Mouse (Mus musculus) midbrain, embryonic 10.5 days (tissue): ENCODE results near the gene Morn3. TPM values are rescaled to one million over a fixed set of nuclear protein-coding genes. Genes with fewer than 3 reads are reported as not detected.

Experiments used
- DNase-seq: peaks from one replicate; pipeline ENCODE4 v3.0.0-alpha.2; 2017; ENCODE audit warnings: low spot score
- H3K27ac ChIP-seq: fragments of 300-500 bp; sonication (generic); replicated peaks from 2 replicates; pipeline ENCODE4 v1.5.1; 2016; ENCODE audit warnings: mild to moderate bottlenecking
- H3K27me3 ChIP-seq: fragments of 300-500 bp; sonication (generic); 2 replicates; pipeline ENCODE4 v1.6.1; 2016; ENCODE audit warnings: low read depth, mild to moderate bottlenecking; ENCODE audit not compliant: poor library complexity, severe bottlenecking
- H3K36me3 ChIP-seq: fragments of 300-500 bp; sonication (generic); 2 replicates; pipeline ENCODE4 v1.6.1; 2016; ENCODE audit warnings: mild to moderate bottlenecking, moderate library complexity
- H3K4me1 ChIP-seq: fragments of 300-500 bp; sonication (generic); 2 replicates; pipeline ENCODE4 v1.6.1; 2016
- H3K4me3 ChIP-seq: fragments of 300-500 bp; sonication (generic); 2 replicates; pipeline ENCODE4 v1.5.1; 2016; ENCODE audit warnings: mild to moderate bottlenecking, moderate library complexity
- H3K9me3 ChIP-seq: fragments of 300-500 bp; sonication (generic); replicated peaks from 2 replicates; pipeline ENCODE4 v1.6.1; 2016; ENCODE audit warnings: mild to moderate bottlenecking
- WGBS: fragments of 180-500 bp; shearing (Covaris S2); methylation state at CpG from one replicate; pipeline ENCODE4 v1.1.7; 2016; 5-methylcytosine and 5-hydroxymethylcytosine counted together
- polyA plus RNA-seq: library from polyadenylated mRNA; unstranded; fragments of >200 nt; fragmentation: Nextera tagmentation; extraction: Ambion mirVana; gene quantifications from 2 replicates; pipeline ENCODE4 v1.2.1, GENCODE M21; 2016

Gene Morn3
- polyA plus RNA-seq: 0.21 and 0.67 TPM in 2 replicates

GRCm38 (mm10) chr5:123046916-123047315 is at the start of gene Morn3:
Gene Morn3 (minus strand): TSS chr5:123047016.
- peaks cover 21% of the 10 kb centered on the region for H3K4me1 ChIP-seq
- H3K27me3 ChIP-seq: no peaks in the 10 kb centered on the region
- H3K36me3 ChIP-seq: no peaks in the 10 kb centered on the region
- 94% methylated on average over 3 of the region's 3 CpGs for WGBS
- no peak for DNase-seq
- no peak within 1 kb of the TSS for H3K4me3 ChIP-seq
- no peak within 1 kb of the TSS for H3K27ac ChIP-seq
- peaks cover 3% of the 10 kb centered on the region; the same call in 1 of the 2 replicates for H3K9me3 ChIP-seq

- Histone ChIP-seq H3K4me3 (no peak overlapping the region), H3K9me3 (no peaks in the 10 kb centered on the region), H3K27me3 (no peaks in the 10 kb centered on the region), H3K36me3 (0 out of 2 replicates have a peak, but pooled peaks cover 6% of the 10 kb centered on the region), H3K27ac (no peak overlapping the region), H3K4me1 (no peaks in the 10 kb centered on the region)
- WGBS: 90% methylated on average over 8 of the region's 8 CpGs
- no peak for DNase-seq
Measured at GRCm38 (mm10) chr5:123096299-123096698, 49.5 kb upstream of the Morn3 start.

GRCm38 (mm10) chr5:123094238-123094991 is 47.6 kb upstream of the Morn3 start:
- Histone ChIP-seq H3K27me3 (no peaks in the 10 kb centered on the region), H3K27ac (0 out of 2 replicates have a peak overlapping the region, but pooled peaks have one; percentile 14), H3K4me3 (no peak overlapping the region), H3K4me1 (peaks cover 7% of the 10 kb centered on the region), H3K36me3 (no peaks in the 10 kb centered on the region), H3K9me3 (no peaks in the 10 kb centered on the region)
- 91% methylated on average over 25 of the region's 25 CpGs for WGBS
- no peak for DNase-seq

- WGBS: 88% methylated on average over 14 of the region's 14 CpGs
- H3K36me3 ChIP-seq: no peaks in the 10 kb centered on the region
- 0 out of 2 replicates have a peak overlapping the region, but pooled peaks have one; percentile 10 for H3K27ac ChIP-seq
Measured at GRCm38 (mm10) chr5:123093077-123093633, 46.3 kb upstream of the Morn3 start.

GRCm38 (mm10) chr5:123090560-123091306 is 43.9 kb upstream of the Morn3 start:
- no peaks in the 10 kb centered on the region for H3K9me3 ChIP-seq
- DNase-seq: no peak
- no peak overlapping the region for H3K4me3 ChIP-seq
- H3K27ac ChIP-seq: no peak overlapping the region
- WGBS: 84% methylated on average over 10 of the region's 10 CpGs
- no peaks in the 10 kb centered on the region for H3K27me3 ChIP-seq
- H3K36me3 ChIP-seq: no peaks in the 10 kb centered on the region
- peaks cover 7% of the 10 kb centered on the region for H3K4me1 ChIP-seq

More at GRCm38 (mm10) chr5:123093077-123093633, 46.3 kb upstream of the Morn3 start:
- Histone ChIP-seq H3K27me3 (no peaks in the 10 kb centered on the region), H3K9me3 (no peaks in the 10 kb centered on the region), H3K4me1 (peaks cover 7% of the 10 kb centered on the region), H3K4me3 (no peak overlapping the region)
- DNase-seq: no peak

- Histone ChIP-seq H3K4me1 (peaks cover 7% of the 10 kb centered on the region), H3K36me3 (no peaks in the 10 kb centered on the region), H3K4me3 (no peak overlapping the region), H3K9me3 (no peaks in the 10 kb centered on the region), H3K27me3 (no peaks in the 10 kb centered on the region), H3K27ac (no peak overlapping the region)
- no peak for DNase-seq
- 90% methylated on average over 4 of the region's 4 CpGs for WGBS
Measured at GRCm38 (mm10) chr5:123088784-123089183, 42.0 kb upstream of the Morn3 start.

- Histone ChIP-seq H3K4me3 (no peak overlapping the region), H3K27ac (no peak overlapping the region), H3K4me1 (peaks cover 7% of the 10 kb centered on the region), H3K36me3 (no peaks in the 10 kb centered on the region), H3K9me3 (no peaks in the 10 kb centered on the region), H3K27me3 (no peaks in the 10 kb centered on the region)
- WGBS: 82% methylated on average over 2 of the region's 2 CpGs
- DNase-seq: no peak
Measured at GRCm38 (mm10) chr5:123086501-123086900, 39.7 kb upstream of the Morn3 start.

- no peak overlapping the region for H3K4me3 ChIP-seq
- H3K4me1 ChIP-seq: no peaks in the 10 kb centered on the region
- no peaks in the 10 kb centered on the region; the same call in 1 of the 2 replicates for H3K9me3 ChIP-seq
- 86% methylated on average over 13 of the region's 13 CpGs for WGBS
- DNase-seq: no peak
- H3K27ac ChIP-seq: no peak overlapping the region
- H3K36me3 ChIP-seq: no peaks in the 10 kb centered on the region
- no peaks in the 10 kb centered on the region for H3K27me3 ChIP-seq
Measured at GRCm38 (mm10) chr5:123083340-123084050, 36.7 kb upstream of the Morn3 start.

- Histone ChIP-seq H3K36me3 (no peaks in the 10 kb centered on the region), H3K27me3 (peaks cover 14% of the 10 kb centered on the region; the same call in 1 of the 2 replicates), H3K4me1 (peaks cover 22% of the 10 kb centered on the region), H3K27ac (no peak overlapping the region), H3K9me3 (no peaks in the 10 kb centered on the region; the same call in 1 of the 2 replicates), H3K4me3 (no peak overlapping the region)
- 94% methylated on average over 13 of the region's 13 CpGs for WGBS
- no peak for DNase-seq
Measured at GRCm38 (mm10) chr5:123080510-123080909, 33.7 kb upstream of the Morn3 start.

GRCm38 (mm10) chr5:123080041-123080440 is 33.2 kb upstream of the Morn3 start:
- no peak for DNase-seq

GRCm38 (mm10) chr5:123079568-123079967 is 32.8 kb upstream of the Morn3 start:
- peaks cover 29% of the 10 kb centered on the region for H3K4me1 ChIP-seq
- WGBS: 83% methylated on average over 1 of the region's 1 CpGs

More at GRCm38 (mm10) chr5:123080041-123080440, 33.2 kb upstream of the Morn3 start:
- H3K27me3 ChIP-seq: peaks cover 14% of the 10 kb centered on the region; the same call in 1 of the 2 replicates
- H3K36me3 ChIP-seq: no peaks in the 10 kb centered on the region
- peaks cover 27% of the 10 kb centered on the region for H3K4me1 ChIP-seq
- H3K4me3 ChIP-seq: no peak overlapping the region
- no peaks in the 10 kb centered on the region; the same call in 1 of the 2 replicates for H3K9me3 ChIP-seq
- no peak overlapping the region for H3K27ac ChIP-seq
- WGBS: 90% methylated on average over 8 of the region's 8 CpGs

More at GRCm38 (mm10) chr5:123079568-123079967, 32.8 kb upstream of the Morn3 start:
- Histone ChIP-seq H3K9me3 (no peaks in the 10 kb centered on the region; the same call in 1 of the 2 replicates), H3K36me3 (no peaks in the 10 kb centered on the region), H3K4me3 (no peak overlapping the region), H3K27me3 (peaks cover 14% of the 10 kb centered on the region; the same call in 1 of the 2 replicates), H3K27ac (no peak overlapping the region)
- DNase-seq: no peak
